Mouse (Mus musculus) forebrain, embryonic 15.5 days (tissue): ENCODE results near the gene Btf3. TPM values are rescaled to one million over a fixed set of nuclear protein-coding genes. Genes with fewer than 3 reads are reported as not detected.

ENCODE experiments used
- ATAC-seq: fragments of 200-750 bp; cut with Nextera tagmentation; replicated peaks from 2 replicates; pipeline ENCODE4 v1.8.0; 2017; ENCODE audit warnings: mild to moderate bottlenecking, moderate TSS enrichment, moderate library complexity
- H3K27ac ChIP-seq: fragments of 300-500 bp; sonication (generic); replicated peaks from 2 replicates; pipeline ENCODE4 v1.5.1; 2015; ENCODE audit warnings: mild to moderate bottlenecking, inconsistent platforms
- H3K27me3 ChIP-seq: fragments of 300-500 bp; sonication (generic); 2 replicates; pipeline ENCODE4 v1.6.1; 2015; ENCODE audit warnings: inconsistent platforms
- H3K36me3 ChIP-seq: fragments of 300-500 bp; sonication (generic); 2 replicates; pipeline ENCODE4 v1.6.1; 2015; ENCODE audit warnings: mild to moderate bottlenecking, inconsistent platforms
- H3K4me1 ChIP-seq: fragments of 300-500 bp; sonication (generic); 2 replicates; pipeline ENCODE4 v1.6.1; 2015; ENCODE audit warnings: inconsistent platforms
- H3K4me2 ChIP-seq: fragments of 300-500 bp; sonication (generic); replicated peaks from 2 replicates; pipeline ENCODE4 v1.6.1; 2015; ENCODE audit warnings: mild to moderate bottlenecking, inconsistent platforms
- H3K4me3 ChIP-seq: fragments of 300-500 bp; sonication (generic); 2 replicates; pipeline ENCODE4 v1.5.1; 2015; ENCODE audit warnings: mild to moderate bottlenecking, inconsistent platforms
- H3K9ac ChIP-seq: fragments of 300-500 bp; sonication (generic); replicated peaks from 2 replicates; pipeline ENCODE4 v1.6.1; 2015; ENCODE audit warnings: mild to moderate bottlenecking, inconsistent platforms
- H3K9me3 ChIP-seq: fragments of 300-500 bp; sonication (generic); 2 replicates; pipeline ENCODE4 v1.6.1; 2016; ENCODE audit warnings: inconsistent platforms
- WGBS: fragments of 180-500 bp; shearing (Covaris S2); methylation state at CpG from one replicate; pipeline ENCODE4 v1.1.7; 2015; ENCODE audit warnings: mixed read lengths; 5-methylcytosine and 5-hydroxymethylcytosine counted together
- polyA plus RNA-seq: library from polyadenylated mRNA; unstranded; fragments of >200 nt; fragmentation: Nextera tagmentation; extraction: Ambion mirVana; gene quantifications from 2 replicates; pipeline ENCODE4 v1.2.1, GENCODE M21; 2015

Btf3 gene
- polyA plus RNA-seq, 1 experiment from 2014 or later: 597 TPM

DNA sequence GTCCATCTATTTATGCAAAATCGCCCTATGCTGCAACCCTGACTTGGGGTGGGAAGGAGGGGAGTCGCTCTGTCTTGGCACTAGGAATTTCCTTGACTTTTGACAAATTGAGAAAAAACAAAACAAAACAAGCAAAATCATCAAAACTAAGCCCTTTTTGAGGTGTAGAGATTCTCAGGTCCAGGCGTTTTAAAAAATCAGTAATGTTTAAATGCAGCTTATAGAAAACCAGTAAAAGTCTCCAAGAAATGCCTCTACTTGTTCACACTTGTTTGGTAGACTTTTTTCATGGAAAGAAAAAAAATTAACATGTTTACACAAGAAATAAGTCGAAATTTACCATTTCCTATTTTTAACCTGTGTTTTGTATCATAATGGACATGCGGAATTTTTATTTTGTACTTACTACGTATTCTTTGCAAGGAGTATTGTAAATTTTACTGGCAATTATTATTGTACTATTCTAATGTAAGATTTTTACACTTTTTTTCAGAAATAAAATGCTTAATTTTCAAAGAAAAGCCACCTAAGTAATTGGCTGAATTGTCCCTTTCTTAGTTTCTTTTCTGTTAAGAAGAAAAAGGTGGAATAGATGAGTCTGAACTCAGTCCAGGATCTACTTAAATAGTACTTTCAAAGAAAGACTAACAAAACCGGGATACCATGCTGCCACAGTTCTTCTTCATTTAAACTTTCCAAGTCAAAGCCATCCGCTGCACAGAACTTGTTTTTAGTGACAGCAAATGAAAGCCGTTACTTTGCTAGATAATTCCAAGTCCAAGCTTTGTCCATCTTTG is 39.6 kb upstream of the Btf3 start:
- Histone ChIP-seq H3K9ac (no peak overlapping the region), H3K4me1 (peaks cover 24% of the 10 kb centered on the region), H3K9me3 (no peaks in the 10 kb centered on the region), H3K4me3 (peak overlapping the region; percentile 39), H3K4me2 (no peak overlapping the region), H3K27me3 (peaks cover 74% of the 10 kb centered on the region), H3K27ac (no peak overlapping the region), H3K36me3 (no peaks in the 10 kb centered on the region)
- 3% methylated on average over 9 of the region's 9 CpGs for WGBS
- ATAC-seq: no peak

DNA sequence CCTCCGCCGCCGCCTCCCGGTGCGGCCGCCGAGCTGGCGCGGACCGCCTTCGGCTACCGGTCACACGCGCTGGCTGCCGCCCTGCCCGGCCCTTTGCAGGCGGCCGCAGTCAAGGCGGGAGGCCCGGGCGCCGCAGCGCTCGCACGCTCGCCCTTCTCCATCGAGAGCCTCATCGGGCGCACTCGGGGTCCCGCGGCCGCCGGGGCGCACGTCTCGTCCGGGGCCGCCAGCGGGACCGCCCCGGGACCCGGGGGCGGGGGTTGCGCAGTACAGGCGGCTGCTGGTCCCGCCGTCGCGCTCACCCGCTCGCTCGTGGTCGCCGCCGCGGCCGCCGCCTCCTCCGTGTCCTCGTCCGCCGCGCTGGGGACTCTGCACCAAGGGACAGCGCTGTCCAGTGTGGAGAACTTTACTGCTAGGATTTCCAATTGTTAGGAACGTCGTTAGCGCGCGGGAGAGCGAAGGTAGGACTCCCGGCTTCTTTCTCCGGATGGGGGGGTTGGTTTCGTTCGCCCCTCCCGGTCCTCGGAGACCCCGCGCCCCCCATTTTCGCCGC is 38.8 kb upstream of the Btf3 start:
- 0 out of 2 replicates have a peak, but pooled peaks have one; percentile 34 for ATAC-seq
- peak overlapping the region; percentile 39 for H3K4me3 ChIP-seq
- peaks cover 24% of the 10 kb centered on the region for H3K4me1 ChIP-seq
- no peak overlapping the region; the same call in 1 of the 2 replicates for H3K9ac ChIP-seq
- WGBS: under 1% methylated on average over 77 of the region's 81 CpGs
- peak overlapping the region; percentile 49 for H3K4me2 ChIP-seq
- peaks cover 74% of the 10 kb centered on the region for H3K27me3 ChIP-seq
- H3K36me3 ChIP-seq: no peaks in the 10 kb centered on the region
- H3K27ac ChIP-seq: no peak overlapping the region
- no peaks in the 10 kb centered on the region for H3K9me3 ChIP-seq

DNA sequence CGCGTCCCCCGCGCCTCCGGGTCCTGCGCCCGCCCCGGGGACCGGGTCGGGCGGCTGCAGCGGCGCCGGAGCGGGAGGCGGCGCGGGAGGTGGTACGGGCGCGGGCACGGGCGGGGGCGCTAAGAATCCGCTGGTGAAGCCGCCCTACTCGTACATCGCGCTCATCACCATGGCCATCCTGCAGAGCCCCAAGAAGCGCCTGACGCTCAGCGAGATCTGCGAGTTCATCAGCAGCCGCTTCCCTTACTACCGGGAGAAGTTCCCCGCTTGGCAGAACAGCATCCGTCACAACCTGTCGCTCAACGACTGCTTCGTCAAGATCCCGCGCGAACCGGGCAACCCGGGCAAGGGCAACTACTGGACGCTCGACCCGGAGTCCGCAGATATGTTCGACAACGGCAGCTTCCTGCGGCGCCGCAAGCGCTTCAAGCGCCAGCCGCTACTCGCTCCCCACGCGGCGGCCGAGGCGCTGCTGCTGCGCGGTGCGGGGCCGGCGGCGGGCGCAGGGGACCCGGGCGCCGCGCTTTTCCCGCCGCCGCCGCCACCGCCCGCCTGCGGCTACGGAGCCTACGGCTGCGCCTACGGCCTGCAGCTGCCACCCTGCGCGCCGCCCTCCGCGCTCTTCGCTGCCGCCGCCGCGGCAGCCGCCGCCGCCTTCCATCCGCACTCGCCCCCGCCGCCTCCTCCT is 38.2 kb upstream of the Btf3 start:
- peak; percentile 59 for ATAC-seq
- no peak overlapping the region for H3K27ac ChIP-seq

DNA sequence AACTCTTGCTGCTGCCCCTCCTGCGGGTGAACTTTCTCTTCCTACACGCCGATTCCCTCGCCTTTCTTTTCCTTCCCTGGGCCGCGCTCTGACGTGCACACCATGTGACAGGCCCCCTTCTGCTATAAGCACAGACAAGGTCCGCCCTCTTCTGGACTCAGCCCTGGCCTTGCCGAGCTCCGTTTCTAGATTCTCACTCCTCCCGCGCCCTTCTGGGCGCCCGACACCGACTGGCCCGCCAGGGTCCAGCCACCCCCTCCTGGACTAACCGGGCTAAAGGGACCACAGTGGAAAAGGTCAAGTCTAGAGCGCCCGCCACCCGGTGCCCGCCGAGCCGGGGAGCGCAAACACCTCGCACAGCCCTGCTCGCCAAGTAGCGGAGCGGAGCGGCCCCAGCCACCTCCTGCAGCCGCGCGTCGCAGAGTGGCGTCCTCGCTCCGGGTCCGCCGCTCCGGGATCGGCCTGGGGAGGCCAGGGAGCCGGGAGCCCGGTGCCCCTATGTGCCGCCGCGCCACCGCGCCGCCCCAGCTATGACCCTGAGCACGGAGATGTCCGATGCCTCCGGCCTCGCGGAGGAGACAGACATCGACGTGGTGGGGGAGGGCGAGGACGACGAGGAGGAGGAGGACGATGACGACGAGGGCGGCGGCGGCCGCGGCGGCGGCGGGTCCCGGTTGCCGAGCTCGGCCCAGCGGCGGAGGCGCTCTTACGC is 37.4 kb upstream of the Btf3 start, which contains the start of gene Foxd1:
Gene Foxd1 (plus strand): TSS at position 153 of the 712 bp plus-strand sequence.
- no peak within 1 kb of the TSS for H3K27ac ChIP-seq
- peak within 1 kb of the TSS; percentile 39 for H3K4me3 ChIP-seq
- peaks cover 75% of the 10 kb centered on the region for H3K27me3 ChIP-seq
- ATAC-seq: peak; percentile 78
- H3K9me3 ChIP-seq: no peaks in the 10 kb centered on the region
- peaks cover 24% of the 10 kb centered on the region for H3K4me1 ChIP-seq
- H3K4me2 ChIP-seq: peak within 1 kb of the TSS; percentile 49
- H3K9ac ChIP-seq: peak within 1 kb of the TSS; percentile 26
- no peaks in the 10 kb centered on the region for H3K36me3 ChIP-seq
- WGBS: under 1% methylated on average over 44 of the region's 76 CpGs

More for the DNA sequence above, 38.2 kb upstream of the Btf3 start:
- Histone ChIP-seq H3K9ac (peak overlapping the region; percentile 26), H3K4me2 (peak overlapping the region; percentile 49), H3K4me3 (peak overlapping the region; percentile 39), H3K9me3 (no peaks in the 10 kb centered on the region), H3K36me3 (no peaks in the 10 kb centered on the region), H3K4me1 (peaks cover 24% of the 10 kb centered on the region), H3K27me3 (peaks cover 74% of the 10 kb centered on the region)
- under 1% methylated on average over 93 of the region's 102 CpGs for WGBS

DNA sequence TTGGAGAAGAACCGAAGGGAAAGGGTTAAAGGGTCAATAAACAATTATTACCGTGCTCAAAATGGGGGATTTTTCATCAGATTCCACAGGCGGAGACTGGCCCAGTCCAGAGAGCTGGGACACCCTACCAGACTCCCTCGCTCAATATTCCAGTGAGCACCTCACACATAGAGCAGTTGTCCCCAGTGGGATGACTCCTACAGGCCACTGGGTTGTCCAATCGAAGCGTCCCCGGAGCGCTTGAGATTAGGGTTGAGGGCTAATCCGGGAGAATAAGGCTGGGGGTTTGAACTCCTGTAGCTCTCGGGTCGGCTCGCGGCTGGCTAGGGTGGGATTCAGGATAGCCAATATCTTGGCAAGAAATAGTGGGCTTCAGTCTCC is 36.9 kb upstream of the Btf3 start:
- H3K9me3 ChIP-seq: no peaks in the 10 kb centered on the region
- peak overlapping the region; percentile 49 for H3K4me2 ChIP-seq
- no peak for ATAC-seq
- H3K27ac ChIP-seq: no peak overlapping the region
- no peak overlapping the region for H3K9ac ChIP-seq
- 2% methylated on average over 13 of the region's 13 CpGs for WGBS
- H3K27me3 ChIP-seq: peaks cover 74% of the 10 kb centered on the region
- no peaks in the 10 kb centered on the region for H3K36me3 ChIP-seq
- peak overlapping the region; percentile 39 for H3K4me3 ChIP-seq
- peaks cover 24% of the 10 kb centered on the region for H3K4me1 ChIP-seq

DNA sequence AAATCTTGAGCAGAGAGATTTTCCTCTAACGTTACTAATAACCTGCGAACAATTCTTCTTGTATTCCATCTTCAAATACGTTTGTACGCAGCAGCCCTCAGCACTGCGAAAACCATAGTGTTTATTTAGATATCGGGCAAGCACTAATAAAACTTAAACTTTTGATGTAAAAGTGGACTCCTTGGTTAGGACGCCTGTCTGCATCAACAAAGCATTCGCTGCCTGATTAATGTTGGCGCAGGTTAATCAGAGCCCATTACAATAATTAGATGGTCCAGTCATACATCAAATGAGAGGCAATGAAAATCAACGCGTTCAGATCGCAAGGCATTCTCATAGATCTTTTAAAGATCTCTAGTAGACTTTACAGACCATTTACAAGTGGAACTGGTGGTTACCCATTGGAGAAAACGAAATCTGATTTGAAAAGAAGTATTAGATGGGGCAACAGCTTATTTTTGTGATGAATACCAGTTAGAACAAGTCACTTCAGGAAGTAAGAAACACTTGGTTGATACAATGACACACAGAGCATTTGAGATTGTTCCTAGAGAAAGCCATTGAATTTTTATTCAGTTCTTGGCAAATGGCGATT is 35.7 kb upstream of the Btf3 start:
- ATAC-seq: no peak
- Histone ChIP-seq H3K4me3 (no peak overlapping the region), H3K27ac (no peak overlapping the region), H3K9me3 (no peaks in the 10 kb centered on the region), H3K27me3 (peaks cover 71% of the 10 kb centered on the region), H3K4me2 (no peak overlapping the region), H3K4me1 (peaks cover 24% of the 10 kb centered on the region), H3K9ac (no peak overlapping the region), H3K36me3 (no peaks in the 10 kb centered on the region)
- 11% methylated on average over 14 of the region's 14 CpGs for WGBS

DNA sequence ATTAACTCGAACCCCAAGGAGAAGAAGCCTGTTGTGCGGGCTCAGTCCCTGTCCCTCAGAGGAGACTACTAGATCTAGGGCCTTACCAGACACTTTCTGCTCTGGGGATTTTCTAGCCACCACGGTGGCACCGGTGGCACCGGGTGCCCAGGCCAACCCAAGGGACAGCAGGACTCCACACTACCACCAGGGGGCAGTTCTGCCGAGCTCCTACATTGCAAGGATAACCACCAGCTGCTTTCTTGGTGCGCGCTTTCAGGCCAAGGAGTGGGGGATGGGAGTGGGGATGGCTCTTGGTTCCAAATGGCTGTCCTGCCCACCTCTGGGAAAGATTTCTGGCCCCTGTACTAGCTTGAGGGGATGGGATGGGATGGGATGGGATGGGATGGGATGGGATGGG is 34.7 kb upstream of the Btf3 start:
- Histone ChIP-seq H3K4me1 (peaks cover 24% of the 10 kb centered on the region), H3K9ac (no peak overlapping the region), H3K27me3 (peaks cover 67% of the 10 kb centered on the region), H3K4me2 (no peak overlapping the region), H3K9me3 (no peaks in the 10 kb centered on the region), H3K27ac (no peak overlapping the region), H3K36me3 (no peaks in the 10 kb centered on the region), H3K4me3 (no peak overlapping the region)
- 3% methylated on average over 8 of the region's 8 CpGs for WGBS
- ATAC-seq: no peak

DNA sequence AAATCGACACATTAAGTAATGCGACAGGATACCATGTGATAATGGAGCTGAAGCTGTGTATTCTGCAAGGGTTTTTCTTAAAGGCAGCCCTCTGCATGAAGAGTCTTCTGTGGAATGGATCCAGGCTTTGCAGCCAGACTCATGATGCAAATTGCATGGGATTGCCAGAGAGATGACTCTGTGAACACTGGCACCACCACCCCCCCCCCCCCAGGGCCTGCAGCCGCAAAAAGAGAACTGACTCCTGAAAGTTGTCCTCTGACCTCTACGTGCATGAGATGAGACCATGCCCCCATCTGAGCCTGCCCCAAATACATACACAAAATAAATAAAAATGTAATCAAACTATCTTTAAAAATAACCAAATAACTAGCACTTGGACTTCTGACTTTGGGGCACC is 32.7 kb upstream of the Btf3 start:
- H3K4me1 ChIP-seq: peaks cover 9% of the 10 kb centered on the region
- H3K36me3 ChIP-seq: no peaks in the 10 kb centered on the region
- no peak overlapping the region for H3K4me3 ChIP-seq
- H3K27me3 ChIP-seq: peaks cover 71% of the 10 kb centered on the region
- ATAC-seq: no peak
- H3K4me2 ChIP-seq: no peak overlapping the region
- H3K9me3 ChIP-seq: no peaks in the 10 kb centered on the region
- H3K9ac ChIP-seq: no peak overlapping the region
- H3K27ac ChIP-seq: no peak overlapping the region
- WGBS: 79% methylated on average over 4 of the region's 4 CpGs

DNA sequence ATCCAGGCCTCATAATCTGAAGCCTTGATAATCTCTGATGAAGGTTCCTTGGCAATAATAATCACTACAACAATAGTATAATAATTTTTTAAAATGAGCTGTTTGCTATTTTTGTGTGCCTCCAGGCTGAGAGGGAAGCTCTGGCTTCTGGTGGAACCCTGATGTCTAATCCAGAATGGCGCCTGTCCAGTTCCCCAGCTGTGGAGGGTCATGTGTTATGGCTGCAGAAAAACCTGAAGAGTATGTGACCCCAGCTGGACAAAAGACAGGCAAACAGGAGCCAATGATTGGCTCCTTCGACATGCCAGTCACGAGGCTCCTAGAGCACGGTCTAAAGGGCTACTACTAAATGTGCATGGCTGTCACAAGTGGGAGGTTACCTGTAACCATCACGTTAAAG is 23.7 kb upstream of the Btf3 start:
- no peak overlapping the region for H3K27ac ChIP-seq
- no peaks in the 10 kb centered on the region for H3K36me3 ChIP-seq
- H3K4me1 ChIP-seq: no peaks in the 10 kb centered on the region
- no peak for ATAC-seq
- H3K9ac ChIP-seq: no peak overlapping the region
- 0 out of 2 replicates have a peak, but pooled peaks cover 4% of the 10 kb centered on the region for H3K27me3 ChIP-seq
- H3K4me2 ChIP-seq: no peak overlapping the region
- no peak overlapping the region for H3K4me3 ChIP-seq
- no peaks in the 10 kb centered on the region for H3K9me3 ChIP-seq
- WGBS: 75% methylated on average over 5 of the region's 5 CpGs

DNA sequence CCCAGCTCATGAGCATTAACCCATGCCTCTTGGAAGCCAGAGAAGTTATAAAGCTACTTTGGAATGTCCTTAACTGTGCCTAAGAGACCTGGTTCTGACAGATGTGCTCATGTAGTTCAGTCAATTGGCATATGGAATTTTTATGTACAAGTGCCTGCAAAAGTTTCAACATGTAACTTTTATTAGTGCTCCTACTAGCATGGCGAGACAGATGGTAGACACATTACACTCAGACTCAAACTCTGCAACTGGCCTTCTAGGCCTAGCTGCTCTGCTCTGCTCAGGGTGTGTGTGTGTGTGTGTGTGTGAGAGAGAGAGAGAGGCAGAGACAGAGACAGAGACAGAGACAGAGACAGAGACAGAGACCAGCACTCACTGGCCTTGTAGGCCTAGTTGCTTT is 19.4 kb upstream of the Btf3 start:
- no peaks in the 10 kb centered on the region for H3K36me3 ChIP-seq
- H3K4me3 ChIP-seq: no peak overlapping the region
- 92% methylated on average over 1 of the region's 1 CpGs for WGBS
- no peaks in the 10 kb centered on the region for H3K27me3 ChIP-seq
- no peak overlapping the region for H3K27ac ChIP-seq
- no peaks in the 10 kb centered on the region for H3K4me1 ChIP-seq
- H3K9me3 ChIP-seq: no peaks in the 10 kb centered on the region
- no peak overlapping the region for H3K4me2 ChIP-seq
- ATAC-seq: no peak
- no peak overlapping the region for H3K9ac ChIP-seq

DNA sequence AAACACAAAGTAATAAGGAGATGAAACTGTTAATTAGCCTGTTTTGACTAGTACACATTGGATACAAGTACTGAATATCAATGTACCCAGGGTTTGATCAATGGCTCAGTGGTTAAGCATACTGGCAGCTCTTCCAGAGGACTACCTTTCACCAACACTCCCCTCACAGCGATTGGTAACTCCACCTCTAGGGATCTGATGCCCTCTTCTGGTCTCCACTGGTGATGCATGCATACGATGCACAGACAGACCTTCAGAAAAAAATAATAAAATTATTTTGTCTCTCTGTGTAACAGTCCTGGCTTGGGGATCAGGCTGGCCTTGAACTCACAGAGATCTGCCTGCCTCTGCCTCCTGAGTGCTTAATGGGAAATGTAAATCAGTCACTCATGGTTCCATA is 15.3 kb upstream of the Btf3 start:
- no peak overlapping the region for H3K9ac ChIP-seq
- no peaks in the 10 kb centered on the region for H3K27me3 ChIP-seq
- ATAC-seq: no peak
- no peak overlapping the region for H3K4me3 ChIP-seq
- no peak overlapping the region for H3K27ac ChIP-seq
- WGBS: 36% methylated on average over 2 of the region's 2 CpGs
- no peaks in the 10 kb centered on the region for H3K36me3 ChIP-seq
- H3K9me3 ChIP-seq: no peaks in the 10 kb centered on the region
- H3K4me1 ChIP-seq: no peaks in the 10 kb centered on the region
- no peak overlapping the region for H3K4me2 ChIP-seq
